Mouse (Mus musculus): ENCODE data around the gene Cacna1c.

DNA sequence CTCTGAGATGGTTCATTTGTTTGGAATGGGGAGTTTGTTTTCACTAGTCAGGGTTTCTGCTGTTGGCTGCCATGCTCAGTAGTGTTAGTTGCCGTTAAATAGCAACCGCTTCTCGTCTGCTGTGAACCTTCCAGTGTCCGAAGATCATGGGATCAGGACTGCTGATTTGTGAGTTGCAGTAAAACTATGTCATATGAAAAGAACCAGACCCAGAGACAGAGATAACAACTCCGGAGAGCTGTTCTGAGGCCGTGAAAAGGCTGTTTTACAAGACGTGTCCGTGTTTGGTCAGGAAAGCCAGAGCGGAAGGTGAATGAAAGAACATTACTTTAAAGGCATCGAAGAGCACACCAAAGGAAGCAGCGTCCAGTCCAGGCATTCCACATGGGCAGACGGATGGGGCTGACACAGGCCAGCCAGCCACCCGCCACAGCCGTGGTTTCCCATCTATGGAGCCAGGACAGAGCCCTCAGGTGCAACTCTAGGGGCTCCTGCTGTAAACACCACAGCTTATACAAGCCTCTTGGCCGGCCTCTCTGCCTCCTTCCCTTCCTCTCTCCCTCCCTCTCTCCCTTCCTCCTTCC, 2.6 kb downstream of the Cacna1c start:
- TF ChIP-seq GATA1 (IDR thresholded peaks at IDR 0.05; ENCODE audit: borderline replicate concordance, low read length) (no peak), FLI1 (IDR thresholded peaks at IDR 0.05; ENCODE audit: low read length) (no peak)

Measured in megakaryocyte, embryonic 14.5 days (primary cell).